Mouse (Mus musculus): ENCODE measurements around the gene Ndn. TPM values are rescaled to one million over a fixed set of nuclear protein-coding genes. Genes with fewer than 3 reads are reported as not detected.

The Ndn gene
- total RNA-seq, 2 experiments from 2014 or later, result 7.6 to 8.9 TPM

Other genes starting within 250 kb of the Ndn start
- gene Magel2, start 30.4 kb downstream of the Ndn start, total RNA-seq (2021), result not detected
- gene Mkrn3, start 73.6 kb downstream of the Ndn start, total RNA-seq (2021), result under 1 TPM; 0.32 to 0.60 TPM
- 1 to 10 TPM; 1.8 to 2.3 TPM for gene Peg12, start 117.9 kb downstream of the Ndn start, total RNA-seq (2021)